Mouse (Mus musculus) heart, postnatal 0 days (tissue): ENCODE measurements around the gene Fam136a.

ENCODE experiments used
- CTCF ChIP-seq: IDR thresholded peaks from 2 replicates; pipeline ENCODE4 v1.5.1; 2016; ENCODE audit warnings: antibody characterized with exemption, control low read depth, low read depth
- EP300 ChIP-seq: IDR thresholded peaks from 2 replicates; pipeline ENCODE4 v1.6.1; 2016; ENCODE audit warnings: antibody characterized with exemption, low read depth

GRCm38 (mm10) chr6:86366125-86366852 lies 843 bp downstream of the Fam136a start:
- TF ChIP-seq EP300 = 0 out of 2 replicates have a peak, but pooled peaks have one; percentile 2
- no peak for TF ChIP-seq CTCF
